Mouse (Mus musculus): ENCODE measurements around the gene Arrb1.

Gene Arrb1

DNA sequence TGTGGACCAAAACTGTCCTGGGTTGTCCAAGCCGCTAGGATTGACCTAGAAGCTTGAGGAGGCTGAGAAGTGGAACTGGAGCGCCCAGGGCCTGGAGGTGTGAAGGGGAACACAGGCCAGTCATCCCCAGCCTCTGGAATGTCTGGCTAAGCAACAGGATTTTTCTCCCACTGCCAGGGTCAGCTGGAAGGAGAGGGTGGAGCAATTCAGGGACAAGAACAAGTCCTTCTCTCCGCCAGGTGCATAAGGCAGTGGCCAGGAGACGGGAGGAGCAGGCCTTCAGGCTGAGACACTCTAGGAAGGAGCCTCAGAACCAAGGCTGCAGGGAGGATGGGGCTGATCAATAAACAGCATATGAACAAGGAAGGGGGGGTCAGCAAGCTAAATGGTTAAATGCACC lies 3.2 kb downstream of the Arrb1 start:
- no peak for DNase-seq

DNA sequence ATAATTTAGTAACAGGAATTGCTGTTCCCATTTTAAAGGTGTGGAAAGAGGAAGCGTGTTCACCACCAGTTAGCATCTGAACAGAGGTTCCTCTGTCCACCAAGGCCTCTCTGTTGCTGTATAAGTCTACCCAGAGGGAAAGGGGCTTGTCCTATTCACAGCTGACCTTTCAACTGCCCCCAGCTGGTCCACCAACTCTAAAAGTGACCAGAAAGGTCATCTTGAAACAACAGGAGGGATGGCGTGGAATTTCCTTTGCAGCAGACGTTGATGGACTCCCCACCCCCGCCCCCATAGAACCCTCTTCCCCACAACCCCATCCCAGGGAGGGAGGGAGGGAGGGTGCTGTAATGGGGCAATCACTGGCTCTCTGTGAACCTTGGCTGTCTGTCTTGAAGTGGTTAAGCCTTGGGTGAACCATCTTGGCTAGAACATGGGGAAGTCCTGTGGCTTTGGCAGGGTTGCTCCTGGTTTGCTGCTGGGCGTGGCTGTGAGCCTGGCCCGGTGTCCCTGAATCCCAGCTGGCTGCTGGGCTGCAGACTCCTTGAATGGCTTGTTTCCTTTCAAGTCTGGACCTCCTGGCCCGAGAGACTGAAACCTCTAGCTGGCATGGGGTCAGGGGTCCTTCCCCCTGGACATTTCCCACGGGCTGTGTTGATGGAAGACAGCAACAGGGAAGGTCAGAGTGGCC lies 4.1 kb downstream of the Arrb1 start:
- DNase-seq: peak; percentile 53

- no peak for DNase-seq
Measured at GRCm38 (mm10) chr7:99540016-99540415, 4.8 kb downstream of the Arrb1 start.

GRCm38 (mm10) chr7:99541204-99541603 lies 5.9 kb downstream of the Arrb1 start:
- DNase-seq: no peak

GRCm38 (mm10) chr7:99544272-99544671 lies 9.0 kb downstream of the Arrb1 start:
- DNase-seq: no peak

GRCm38 (mm10) chr7:99545885-99546745 lies 10.8 kb downstream of the Arrb1 start:
- no peak for DNase-seq

- DNase-seq: no peak
Measured at GRCm38 (mm10) chr7:99547584-99548487, 12.6 kb downstream of the Arrb1 start.

- DNase-seq: no peak
Measured at GRCm38 (mm10) chr7:99549668-99550067, 14.4 kb downstream of the Arrb1 start.

- DNase-seq: no peak
Measured at GRCm38 (mm10) chr7:99551623-99552022, 16.4 kb downstream of the Arrb1 start.

- no peak for DNase-seq
Measured at GRCm38 (mm10) chr7:99553222-99553884, 18.1 kb downstream of the Arrb1 start.

DNA sequence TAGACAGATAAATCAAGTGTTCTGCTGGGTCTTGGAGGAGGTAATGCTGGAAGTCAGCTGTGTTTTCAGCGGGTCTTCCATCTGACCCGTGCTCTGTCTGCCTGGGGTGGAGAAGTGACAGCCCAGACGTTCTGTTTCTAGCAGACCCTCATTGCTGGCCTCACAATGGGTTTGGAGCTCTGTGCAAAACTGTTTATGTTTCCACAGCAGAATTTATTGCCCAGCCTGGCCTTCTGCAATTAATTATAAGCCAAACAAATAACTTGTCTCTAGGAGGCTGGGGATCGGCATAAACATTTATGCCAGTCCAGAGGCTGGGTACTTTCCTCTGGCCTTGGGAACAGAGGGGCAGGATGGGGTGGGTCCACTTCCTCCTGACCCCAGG lies 18.6 kb downstream of the Arrb1 start:
- no peak for DNase-seq

- peak; percentile 73 for DNase-seq
Measured at GRCm38 (mm10) chr7:99555862-99556261, 20.6 kb downstream of the Arrb1 start.

GRCm38 (mm10) chr7:99559091-99559490 lies 23.8 kb downstream of the Arrb1 start:
- DNase-seq: no peak

- peak; percentile 67 for DNase-seq
Measured at GRCm38 (mm10) chr7:99562478-99562877, 27.2 kb downstream of the Arrb1 start.

DNA sequence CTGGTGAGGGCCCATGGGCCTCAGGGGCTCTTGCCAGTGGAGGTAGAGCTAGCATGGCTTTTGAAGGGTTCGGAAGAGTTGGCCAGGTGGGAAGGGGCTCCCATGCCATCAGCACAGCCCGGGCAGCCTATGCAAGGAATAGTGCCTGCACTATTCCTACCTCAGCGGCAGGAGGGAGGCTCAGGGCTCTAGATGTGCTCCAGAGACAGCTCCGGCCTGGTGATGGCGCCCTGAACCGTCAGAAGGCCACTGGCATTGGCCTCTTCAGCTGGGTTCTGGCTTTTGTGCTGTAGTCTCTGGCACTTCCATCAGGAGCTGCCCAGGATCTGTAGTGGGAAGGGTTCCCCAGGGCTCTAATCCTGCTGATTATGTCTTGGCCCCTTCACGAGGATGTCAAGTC lies 28.0 kb downstream of the Arrb1 start:
- DNase-seq: peak; percentile 48

DNA sequence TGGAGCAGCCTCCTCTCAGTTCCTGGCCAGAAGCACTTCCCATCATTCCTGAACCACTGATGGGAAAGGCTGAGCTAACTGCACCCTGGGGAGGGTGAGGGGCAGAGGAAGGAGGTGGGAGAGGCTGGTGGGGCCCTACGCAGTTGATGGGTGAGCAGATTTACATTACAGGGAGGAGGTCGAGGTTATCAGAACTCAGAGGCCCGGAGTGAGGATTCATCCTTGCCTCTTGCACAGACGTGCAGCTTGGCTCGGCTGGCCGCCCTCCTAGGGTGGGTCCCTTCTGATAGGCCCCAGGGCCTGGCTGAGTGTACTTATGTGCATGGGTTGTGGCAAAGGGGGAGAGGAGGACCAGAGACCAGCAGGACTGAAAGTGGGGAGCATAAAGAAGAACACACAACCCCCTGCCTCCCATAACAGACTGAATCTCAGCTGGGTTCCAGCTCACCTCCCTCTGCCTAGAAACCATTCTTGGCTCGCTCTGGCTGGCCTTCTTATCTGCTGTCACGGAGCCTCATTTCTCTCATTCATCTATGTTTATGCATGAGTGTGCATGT lies 30.1 kb downstream of the Arrb1 start:
- peak; percentile 81 for DNase-seq

DNA sequence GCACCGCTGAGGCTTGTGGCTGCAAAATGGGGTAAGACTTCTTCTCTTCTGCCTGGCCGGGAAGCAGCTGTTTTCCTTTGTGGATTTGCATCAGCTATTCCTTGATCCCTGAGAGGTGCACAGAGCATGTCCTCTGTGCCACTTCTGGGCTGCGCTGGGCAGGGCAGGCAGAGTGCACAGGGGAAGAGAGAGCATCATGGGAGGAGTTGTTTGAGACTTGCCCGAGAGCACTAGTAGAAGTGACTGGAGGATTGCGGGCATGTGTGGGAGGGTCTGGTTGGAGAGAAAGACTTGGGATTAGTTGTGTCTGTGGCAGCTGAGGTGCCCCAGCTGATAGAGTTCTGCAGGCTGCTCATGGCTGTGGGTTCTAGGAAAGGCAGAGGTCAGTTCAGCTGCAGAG lies 35.4 kb downstream of the Arrb1 start:
- no peak for DNase-seq

DNA sequence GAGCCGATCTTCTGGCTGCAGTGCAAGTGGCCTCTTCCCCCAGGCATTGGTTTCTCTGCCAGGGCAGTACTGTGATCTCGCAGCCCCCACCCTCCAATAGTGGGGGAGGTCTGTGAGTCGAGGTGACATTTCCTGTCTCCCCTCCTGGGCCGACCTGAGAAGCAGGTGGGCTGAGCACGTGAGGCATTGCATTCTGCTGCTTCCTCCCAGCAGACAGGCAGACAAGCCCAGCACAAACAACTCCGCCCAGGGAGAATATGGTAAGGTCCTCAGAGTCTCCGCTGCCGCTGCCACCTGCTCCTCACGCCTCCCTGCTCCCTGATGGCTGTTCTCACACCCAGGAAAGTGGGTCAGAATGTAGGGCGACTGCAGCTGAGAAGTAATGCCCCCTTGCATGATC lies 37.7 kb downstream of the Arrb1 start:
- peak; percentile 68 for DNase-seq

- no peak for DNase-seq
Measured at GRCm38 (mm10) chr7:99573351-99573750, 38.1 kb downstream of the Arrb1 start.

DNA sequence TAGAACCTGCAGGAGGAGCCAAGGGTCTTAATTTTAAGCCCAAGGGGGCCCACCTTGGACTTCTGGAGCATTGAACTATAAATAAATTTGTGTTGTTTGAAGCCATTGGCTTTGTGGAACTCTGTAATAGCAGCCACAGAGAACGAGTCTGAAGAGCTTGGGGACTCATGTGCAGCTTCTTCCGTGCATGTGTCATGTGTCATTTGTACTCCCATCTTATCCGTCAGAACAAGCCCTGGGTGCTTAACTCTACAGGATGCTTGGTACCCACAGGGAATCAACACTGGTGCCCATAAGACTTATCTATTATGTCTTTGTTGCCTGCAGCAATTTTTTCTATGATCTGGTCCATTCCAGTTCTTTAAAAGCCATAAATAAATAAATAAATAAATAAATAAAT lies 43.0 kb downstream of the Arrb1 start:
- DNase-seq: no peak

- peak; percentile 88 for DNase-seq
Measured at GRCm38 (mm10) chr7:99579491-99580190, 44.4 kb downstream of the Arrb1 start.

DNA sequence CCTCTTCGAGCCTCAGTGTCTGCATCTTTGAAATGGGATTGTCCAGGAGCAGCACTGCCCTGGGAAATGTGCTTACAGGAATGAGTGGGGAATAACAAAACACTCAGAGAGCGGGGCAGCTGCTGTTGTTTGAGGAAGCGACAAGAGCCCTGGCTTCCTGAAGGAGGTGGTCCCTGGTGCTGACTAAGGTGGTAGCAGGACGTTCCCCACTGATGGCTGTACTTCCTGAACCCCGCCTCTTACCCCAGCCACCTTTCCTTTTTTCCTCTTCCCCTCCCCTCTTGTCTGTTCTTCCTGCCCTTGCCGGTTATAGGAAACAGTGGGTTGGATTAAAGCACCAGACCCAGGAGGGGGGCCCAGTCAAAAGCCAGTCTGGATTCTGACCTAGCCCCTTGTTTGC lies 45.0 kb downstream of the Arrb1 start:
- DNase-seq: no peak

All from cerebellum, adult 9-10 months (tissue).